Mouse (Mus musculus): ENCODE data around the gene Thop1. TPM values are rescaled to one million over a fixed set of nuclear protein-coding genes. Genes with fewer than 3 reads are reported as not detected.
"Not testable (repeated sequence)": the region's sequence is repeated elsewhere in the genome, so short reads cannot be mapped to it uniquely, and the experiment has no call there.

Thop1 gene
- total RNA-seq, 2 experiments from 2014 or later, result 52.6 TPM

- DNase-seq (ENCODE audit: low spot score in 2 of 2), result not testable (repeated sequence)
Measured at GRCm38 (mm10) chr10:81055802-81056340, 14.0 kb upstream of the Thop1 start.

- DNase-seq (ENCODE audit: low spot score in 2 of 2), result no peak
Measured at GRCm38 (mm10) chr10:81057406-81058130, 12.3 kb upstream of the Thop1 start.

GRCm38 (mm10) chr10:81058896-81059295 is 10.9 kb upstream of the Thop1 start:
- DNase-seq (ENCODE audit: low spot score in 2 of 2), result no peak

- peak; percentile 99 to 100 for DNase-seq (ENCODE audit: low spot score in 2 of 2)
Measured at GRCm38 (mm10) chr10:81059603-81060543, 10.0 kb upstream of the Thop1 start, which contains the start of gene Sgta. Gene Sgta, minus strand, starts transcription at chr10:81060181.

GRCm38 (mm10) chr10:81062710-81063109 is 7.1 kb upstream of the Thop1 start:
- no peak for DNase-seq (ENCODE audit: low spot score in 2 of 2)

GRCm38 (mm10) chr10:81064519-81064918 is 5.3 kb upstream of the Thop1 start:
- not testable (repeated sequence) for DNase-seq (ENCODE audit: low spot score in 2 of 2)

- no peak for DNase-seq (ENCODE audit: low spot score in 2 of 2)
Measured at GRCm38 (mm10) chr10:81068706-81069105, 1.1 kb upstream of the Thop1 start.

GRCm38 (mm10) chr10:81072290-81072689 is 2.5 kb downstream of the Thop1 start:
- no peak for DNase-seq (ENCODE audit: low spot score in 2 of 2)

GRCm38 (mm10) chr10:81073464-81073863 is 3.6 kb downstream of the Thop1 start:
- DNase-seq (ENCODE audit: low spot score in 2 of 2), result no peak

GRCm38 (mm10) chr10:81075734-81076133 is 5.9 kb downstream of the Thop1 start:
- DNase-seq (ENCODE audit: low spot score in 2 of 2), result no peak

- DNase-seq (ENCODE audit: low spot score in 2 of 2), result no peak
Measured at GRCm38 (mm10) chr10:81076356-81076755, 6.5 kb downstream of the Thop1 start.

- no peak for DNase-seq (ENCODE audit: low spot score in 2 of 2)
Measured at GRCm38 (mm10) chr10:81077916-81078315, 8.1 kb downstream of the Thop1 start.

- no peak for DNase-seq (ENCODE audit: low spot score in 2 of 2)
Measured at GRCm38 (mm10) chr10:81080008-81080655, 10.3 kb downstream of the Thop1 start.

- DNase-seq (ENCODE audit: low spot score in 2 of 2), result peak; percentile 77 to 81
Measured at GRCm38 (mm10) chr10:81082168-81082960, 12.5 kb downstream of the Thop1 start.

- DNase-seq (ENCODE audit: low spot score in 2 of 2), result no peak
Measured at GRCm38 (mm10) chr10:81087021-81087420, 17.2 kb downstream of the Thop1 start.

GRCm38 (mm10) chr10:81089216-81089615 is 19.4 kb downstream of the Thop1 start:
- DNase-seq (ENCODE audit: low spot score in 2 of 2), result no peak

- DNase-seq (ENCODE audit: low spot score in 2 of 2), result no peak
Measured at GRCm38 (mm10) chr10:81090621-81091020, 20.8 kb downstream of the Thop1 start.

GRCm38 (mm10) chr10:81092465-81093250 is 22.8 kb downstream of the Thop1 start:
- no peak for DNase-seq (ENCODE audit: low spot score in 2 of 2)

- DNase-seq (ENCODE audit: low spot score in 2 of 2), result no peak
Measured at GRCm38 (mm10) chr10:81094931-81095678, 25.3 kb downstream of the Thop1 start.

Data from layer of hippocampus, postnatal 14 days (tissue).